Mouse (Mus musculus) lung, postnatal 0 days (tissue): Measurements from ENCODE around the gene Cdhr3.

Experiments used
- CTCF ChIP-seq: IDR thresholded peaks from 2 replicates; pipeline ENCODE4 v1.5.1; 2016; ENCODE audit warnings: antibody characterized with exemption, mild to moderate bottlenecking
- EP300 ChIP-seq: IDR thresholded peaks from 2 replicates; pipeline ENCODE4 v1.6.1; 2016; ENCODE audit warnings: antibody characterized with exemption, mild to moderate bottlenecking, control low read depth

DNA sequence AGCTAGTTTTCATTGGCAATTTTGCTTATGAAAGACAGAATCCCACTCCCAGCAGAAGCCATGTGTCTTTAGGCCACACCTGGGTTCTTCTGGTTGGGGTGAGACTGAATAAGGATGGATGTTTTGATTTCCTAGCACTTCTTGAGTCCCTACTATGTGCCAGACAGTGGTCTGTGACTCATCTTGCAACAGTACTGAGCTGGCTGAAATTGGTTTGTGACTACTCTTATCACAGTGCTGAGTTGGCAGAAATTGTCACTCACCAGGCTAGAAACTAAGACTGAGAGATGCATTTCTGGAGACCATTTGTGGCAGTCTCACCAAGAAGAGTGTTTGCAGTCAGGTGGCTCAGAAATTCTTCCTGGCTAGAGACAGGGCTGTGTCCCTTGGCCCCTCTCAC is 33.6 kb upstream of the Cdhr3 start:
- TF ChIP-seq CTCF: no peak
- TF ChIP-seq EP300: no peak
